Mouse (Mus musculus) large intestine, adult 2 months (tissue): Measurements from ENCODE around the gene Fbxo2. TPM values are rescaled to one million over a fixed set of nuclear protein-coding genes. Genes with fewer than 3 reads are reported as not detected.
"Not testable (repeated sequence)": the region's sequence is repeated elsewhere in the genome, so short reads cannot be mapped to it uniquely, and the experiment has no call there.

Experiments
- DNase-seq: peaks from one replicate; pipeline ENCODE4 v3.0.0-alpha.2; 2012; ENCODE audit warnings: low read depth, low spot score
- WGBS: fragments of 180-500 bp; shearing (Covaris S2); methylation state at CpG from one replicate; pipeline ENCODE4 v1.1.7; 2018; 5-methylcytosine and 5-hydroxymethylcytosine counted together
- polyA plus RNA-seq: library from polyadenylated mRNA; depleted of rRNA; stranded (reverse); fragments of >200 nt; gene quantifications from 2 replicates; pipeline ENCODE4 v1.2.3, GENCODE M21; 2012; rRNA removed

Gene Fbxo2
- 0.88 and 0.95 TPM in 2 replicates for polyA plus RNA-seq

- no peak for DNase-seq
- WGBS = 2% methylated on average over 43 of the region's 43 CpGs
These were observed at the start of gene Fbxo2, which contains the start of gene Fbxo44 for GRCm38 (mm10) chr4:148160436-148161390. TSS of gene Fbxo2 (plus strand) at chr4:148160621. TSS of gene Fbxo44 (minus strand) at chr4:148160482.

- DNase-seq = no peak
- WGBS = 40% methylated on average over 12 of the region's 12 CpGs
These were observed 47.9 kb upstream of the Fbxo2 start for GRCm38 (mm10) chr4:148112519-148112918.

- DNase-seq = peak; percentile 70
- WGBS = 4% methylated on average over 15 of the region's 15 CpGs
These were observed 45.5 kb upstream of the Fbxo2 start for GRCm38 (mm10) chr4:148114758-148115391.

DNA sequence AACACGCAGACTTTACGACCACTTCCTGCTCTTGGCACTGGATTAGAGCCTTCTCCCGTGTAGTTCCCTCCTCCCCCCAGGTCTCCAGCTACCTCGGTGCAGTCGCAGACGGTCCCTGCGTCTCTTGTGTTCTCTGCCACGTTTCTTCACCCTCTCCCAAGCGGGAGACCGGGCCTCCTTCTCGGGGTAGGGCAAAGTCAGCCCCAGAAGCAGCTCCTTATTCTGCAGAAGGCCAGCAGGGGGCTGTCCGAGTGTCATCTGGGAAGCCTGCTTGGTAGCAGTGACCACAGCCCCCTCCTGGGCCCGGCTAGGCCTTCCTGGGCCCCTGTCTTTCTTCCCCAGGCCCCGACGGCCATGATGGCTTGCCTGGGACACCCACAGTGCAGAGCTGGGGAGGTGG, 45.0 kb upstream of the Fbxo2 start:
- WGBS = 5% methylated on average over 15 of the region's 15 CpGs
- DNase-seq = no peak

- WGBS = 71% methylated on average over 4 of the region's 4 CpGs
- DNase-seq = no peak
These were observed 43.8 kb upstream of the Fbxo2 start for GRCm38 (mm10) chr4:148116657-148117056.

GRCm38 (mm10) chr4:148117392-148117791, 43.0 kb upstream of the Fbxo2 start:
- no peak for DNase-seq
- WGBS = 76% methylated on average over 4 of the region's 4 CpGs

DNA sequence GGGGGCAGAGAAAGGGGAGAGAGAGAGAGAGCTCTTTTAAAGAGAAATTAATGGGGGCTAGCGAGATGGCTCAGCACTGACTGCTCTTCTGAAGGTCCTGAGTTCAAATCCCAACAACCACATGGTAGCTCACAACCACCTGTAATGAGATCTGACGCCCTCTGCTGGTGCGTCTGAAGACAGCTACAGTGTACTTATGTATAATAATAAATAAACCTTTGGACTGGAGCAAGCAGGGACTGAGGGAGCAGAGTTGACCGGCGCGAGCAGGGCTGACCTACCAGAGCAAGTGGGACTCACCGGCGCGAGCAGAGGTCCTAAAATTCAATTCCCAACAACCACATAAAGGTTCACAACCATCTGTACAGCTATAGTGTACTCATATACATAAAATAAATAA, 40.8 kb upstream of the Fbxo2 start:
- not testable (repeated sequence) for DNase-seq
- WGBS = 73% methylated on average over 9 of the region's 9 CpGs

DNA sequence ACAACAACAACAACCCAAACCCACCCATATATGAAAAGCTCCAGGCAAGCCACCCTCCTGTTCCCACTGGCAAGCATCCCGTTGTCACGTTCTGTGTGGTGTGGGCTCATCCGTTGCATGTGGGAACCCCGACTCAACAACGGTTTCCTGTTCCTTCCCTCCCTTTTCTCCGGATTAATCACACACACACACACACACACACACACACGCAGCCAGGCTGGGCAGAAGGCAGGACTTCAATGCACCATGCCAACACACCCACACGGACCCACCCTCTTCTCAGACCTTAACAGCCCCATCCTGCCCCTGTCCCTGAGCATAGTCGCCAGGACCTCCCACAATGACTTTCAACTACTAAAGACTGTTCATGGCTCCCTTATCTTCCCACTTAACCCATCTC, 39.9 kb upstream of the Fbxo2 start:
- DNase-seq = no peak
- WGBS = 53% methylated on average over 9 of the region's 9 CpGs

GRCm38 (mm10) chr4:148121362-148121761, 39.1 kb upstream of the Fbxo2 start:
- no peak for DNase-seq
- WGBS = 74% methylated on average over 4 of the region's 4 CpGs

DNA sequence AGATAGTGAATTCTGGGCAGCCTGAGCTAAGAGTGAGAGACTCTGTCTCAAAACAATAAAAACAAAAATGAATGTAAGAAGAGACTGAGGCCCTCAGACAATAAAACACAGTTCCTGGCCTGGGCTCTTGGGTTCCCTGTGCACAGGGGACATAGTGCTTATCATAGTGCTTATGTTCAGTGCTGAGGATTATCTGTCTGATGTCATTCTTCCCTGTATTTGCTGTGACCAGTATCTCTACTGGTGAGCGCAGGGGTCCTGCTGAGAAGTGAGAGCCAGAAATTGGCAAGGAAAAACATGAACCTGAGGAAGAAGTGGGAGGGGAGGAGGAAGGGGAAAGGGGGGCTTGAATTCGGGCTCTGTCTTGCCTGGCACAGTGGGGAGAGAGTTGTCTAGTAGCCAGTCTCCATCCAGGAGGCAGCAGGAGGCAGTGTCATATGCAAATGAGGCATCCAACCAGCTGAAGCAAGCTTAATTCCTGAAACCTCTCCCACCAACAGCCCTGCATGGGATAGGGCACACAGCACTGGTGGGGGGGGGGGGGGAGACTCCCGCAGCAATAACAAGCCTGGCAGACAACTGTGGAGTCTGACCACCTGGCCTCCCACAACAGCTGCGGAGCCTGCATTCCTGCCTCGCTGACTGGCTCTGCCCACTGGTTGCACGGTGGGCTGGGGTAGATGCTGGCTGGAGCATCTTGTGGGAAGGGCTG, 38.3 kb upstream of the Fbxo2 start:
- 32% methylated on average over 6 of the region's 6 CpGs for WGBS
- no peak for DNase-seq

DNA sequence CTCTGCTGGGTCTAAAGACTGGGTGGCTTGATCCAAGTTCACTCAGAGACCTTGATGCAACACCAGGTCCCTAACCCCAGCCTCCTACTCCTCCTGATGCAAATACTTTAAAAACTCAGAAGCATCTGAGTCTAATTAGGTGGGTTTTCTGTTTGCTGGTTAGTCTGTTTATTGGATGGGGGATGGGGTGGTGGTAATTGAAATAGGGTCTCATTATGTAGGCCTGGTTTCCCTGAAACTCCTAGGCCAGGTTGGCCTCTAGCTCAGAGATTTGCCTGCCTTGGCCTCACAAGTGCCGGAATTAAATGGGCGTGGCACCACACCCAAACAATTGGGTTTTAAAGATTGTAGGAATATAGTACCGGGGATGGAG, 37.7 kb upstream of the Fbxo2 start:
- DNase-seq = no peak
- WGBS = 41% methylated on average over 3 of the region's 3 CpGs

DNA sequence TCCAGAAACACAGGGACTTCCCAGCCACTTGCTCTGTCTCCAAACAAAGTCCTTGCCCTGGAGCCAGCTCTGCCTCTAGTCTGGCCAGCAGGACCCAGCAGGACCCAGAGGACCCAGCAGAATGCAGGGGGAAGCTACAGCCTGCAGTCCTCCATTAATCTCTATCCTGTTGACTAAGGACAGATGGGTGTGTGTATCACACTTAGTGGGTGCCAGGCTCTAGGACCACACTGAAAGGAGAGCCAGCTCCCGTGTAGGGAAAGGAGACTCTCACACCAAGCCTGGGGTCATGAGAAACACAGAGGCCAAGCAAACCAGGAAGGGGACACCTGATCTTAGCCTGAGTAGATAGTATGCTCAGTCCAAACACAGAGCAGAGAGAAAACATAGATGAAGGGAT, 32.2 kb upstream of the Fbxo2 start:
- DNase-seq = no peak
- 50% methylated on average over 1 of the region's 1 CpGs for WGBS

DNA sequence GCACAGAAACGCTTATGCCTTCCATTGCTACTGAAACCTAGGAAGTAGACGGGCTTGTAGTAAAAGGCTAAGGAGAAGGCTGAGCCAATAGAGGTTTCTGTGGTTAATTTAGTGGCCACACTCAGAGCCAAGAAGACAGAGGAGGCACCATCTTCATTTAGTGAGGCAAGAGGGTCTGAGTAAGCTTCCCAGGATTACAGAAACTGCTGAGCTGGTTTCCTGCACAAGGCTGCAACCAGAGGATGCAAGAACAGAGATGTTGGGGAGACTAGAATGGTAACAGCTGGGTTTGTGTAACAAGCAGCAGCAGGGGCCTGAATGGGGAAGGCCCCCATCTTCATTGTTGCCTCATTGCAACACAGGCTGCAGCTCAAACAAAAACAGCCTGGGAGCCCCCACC, 31.7 kb upstream of the Fbxo2 start:
- WGBS = 55% methylated on average over 2 of the region's 2 CpGs
- no peak for DNase-seq

DNA sequence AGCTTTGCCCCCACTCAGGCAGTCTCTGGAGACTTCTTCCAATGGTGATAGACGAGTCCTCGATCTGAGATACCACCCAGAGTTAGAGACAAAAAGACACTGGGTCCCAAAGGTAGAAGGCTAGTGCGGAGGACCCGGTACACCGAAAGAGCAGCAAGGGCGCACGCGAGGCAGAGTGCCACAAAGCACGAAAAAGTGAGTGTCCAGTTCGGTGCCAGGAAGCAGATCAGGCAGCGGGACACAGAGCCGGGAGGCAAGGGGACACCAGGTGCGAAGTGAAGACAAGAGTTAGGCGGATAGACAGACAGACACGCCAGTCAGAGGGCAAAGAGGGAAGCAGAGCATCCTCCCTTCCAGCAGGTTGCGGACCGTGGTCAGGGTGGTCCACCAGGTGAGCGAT, 30.3 kb upstream of the Fbxo2 start, which contains the start of gene Mad2l2:
Mad2l2 (plus strand) TSS at position 252 of the 400 bp plus-strand sequence.
- 3% methylated on average over 17 of the region's 18 CpGs for WGBS
- no peak for DNase-seq

- DNase-seq = no peak
- WGBS = 1% methylated on average over 77 of the region's 87 CpGs
These were observed 29.6 kb upstream of the Fbxo2 start, which contains the start of gene Draxin for GRCm38 (mm10) chr4:148130561-148131413. TSS of gene Draxin (minus strand) at chr4:148130698.

- 3% methylated on average over 21 of the region's 21 CpGs for WGBS
- no peak for DNase-seq
These were observed 28.8 kb upstream of the Fbxo2 start for GRCm38 (mm10) chr4:148131497-148132081.

- 58% methylated on average over 8 of the region's 8 CpGs for WGBS
- no peak for DNase-seq
These were observed 25.4 kb upstream of the Fbxo2 start for GRCm38 (mm10) chr4:148134988-148135387.

- no peak for DNase-seq
- WGBS = 63% methylated on average over 8 of the region's 8 CpGs
These were observed 22.9 kb upstream of the Fbxo2 start for GRCm38 (mm10) chr4:148137503-148137902.

GRCm38 (mm10) chr4:148139767-148140097, 20.7 kb upstream of the Fbxo2 start:
- WGBS = 1% methylated on average over 12 of the region's 12 CpGs

More at GRCm38 (mm10) chr4:148139767-148140097, 20.7 kb upstream of the Fbxo2 start:
- no peak for DNase-seq
